Mouse (Mus musculus): ENCODE measurements around the gene Faf2.

GRCm38 (mm10) chr13:54575489-54575888 lies 46.1 kb upstream of the Faf2 start:
- no peak for TF ChIP-seq POLR2A (IDR thresholded peaks at IDR 0.05; ENCODE audit: low read depth, low read length)
- no peak for TF ChIP-seq CTCF (IDR thresholded peaks at IDR 0.05; ENCODE audit: extremely low read depth, insufficient read depth, insufficient read length, insufficient replicate concordance)
